Mouse (Mus musculus): ENCODE measurements around the gene Mrps21. TPM values are rescaled to one million over a fixed set of nuclear protein-coding genes. Genes with fewer than 3 reads are reported as not detected.

Gene Mrps21
- total RNA-seq, 2 experiments from 2014 or later: 197 to 219 TPM

DNA sequence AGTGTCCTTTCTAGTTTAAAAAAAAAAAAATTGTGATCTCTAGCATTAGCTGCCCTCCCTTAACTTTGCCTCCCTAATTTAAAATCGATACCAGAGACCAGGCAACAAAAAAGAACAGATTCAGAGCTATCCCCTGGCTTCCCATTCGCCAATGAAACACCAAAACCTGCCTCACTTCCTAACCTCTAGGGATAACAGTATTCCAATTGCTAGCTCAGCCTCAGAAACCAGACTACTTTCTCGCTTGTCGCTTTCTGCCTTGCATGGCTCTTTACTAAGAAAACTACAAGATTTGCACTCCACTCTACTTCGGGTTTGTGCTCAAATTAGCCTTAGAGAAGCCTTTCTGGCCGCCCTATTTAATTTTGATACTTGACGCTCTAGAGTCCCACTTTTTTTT lies 15.2 kb downstream of the Mrps21 start:
- no peak for DNase-seq (ENCODE audit: low spot score in 2 of 2)

GRCm38 (mm10) chr3:95855502-95856089 lies 15.7 kb downstream of the Mrps21 start, which contains the start of gene Prpf3:
TSS of gene Prpf3 (minus strand) at chr3:95855885.
- DNase-seq (ENCODE audit: low spot score in 2 of 2): peak; percentile 93 to 96

- DNase-seq (ENCODE audit: low spot score in 2 of 2): no peak
Observed at GRCm38 (mm10) chr3:95851317-95851716, 20.0 kb downstream of the Mrps21 start.

GRCm38 (mm10) chr3:95850611-95851010 lies 20.7 kb downstream of the Mrps21 start:
- no peak for DNase-seq (ENCODE audit: low spot score in 2 of 2)

- DNase-seq (ENCODE audit: low spot score in 2 of 2): no peak
Observed at GRCm38 (mm10) chr3:95842503-95843214, 28.7 kb downstream of the Mrps21 start.

- DNase-seq (ENCODE audit: low spot score in 2 of 2): no peak
Observed at GRCm38 (mm10) chr3:95839250-95839649, 32.1 kb downstream of the Mrps21 start.

DNA sequence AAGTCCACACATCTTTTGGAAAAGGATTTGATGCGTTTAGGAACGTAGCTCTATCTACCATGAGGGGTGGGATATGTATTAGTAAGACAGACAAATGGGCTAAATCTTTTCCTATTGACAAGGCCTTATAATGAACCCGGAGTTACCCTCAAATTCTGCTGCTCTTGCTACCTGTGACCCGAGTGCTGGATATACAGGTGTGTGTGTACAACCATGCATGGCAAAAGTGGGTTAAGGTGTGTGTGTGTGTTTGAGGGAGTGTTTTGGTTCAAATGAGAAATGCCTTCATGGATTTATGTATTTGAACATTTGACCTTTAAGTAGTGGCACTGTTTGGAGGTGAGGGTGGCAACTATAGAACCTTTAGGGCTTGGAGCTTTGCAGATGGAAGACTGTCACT lies 42.3 kb downstream of the Mrps21 start:
- DNase-seq (ENCODE audit: low spot score in 2 of 2): no peak

DNA sequence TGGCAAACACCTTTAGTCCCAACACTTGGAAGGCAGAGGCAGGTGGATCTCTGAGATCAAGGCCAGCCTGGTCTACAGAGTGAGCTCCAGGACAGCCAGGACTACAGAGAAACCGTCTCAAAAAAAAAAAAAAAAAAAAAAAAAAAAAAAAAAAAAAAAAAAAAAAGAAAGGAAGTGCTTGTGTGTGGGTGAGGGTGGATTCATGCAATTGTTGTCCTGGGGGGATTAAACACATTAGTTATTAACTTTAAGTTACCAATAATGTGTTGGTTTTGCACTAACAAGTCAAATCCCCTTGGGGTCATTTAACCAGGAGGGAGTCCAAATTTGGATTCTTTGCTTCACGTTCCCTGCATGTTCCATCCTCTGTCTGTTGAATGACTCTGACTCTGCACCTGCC lies 45.0 kb downstream of the Mrps21 start:
- DNase-seq (ENCODE audit: low spot score in 2 of 2): no peak

- no peak for DNase-seq (ENCODE audit: low spot score in 2 of 2)
Observed at GRCm38 (mm10) chr3:95820046-95821010, 51.0 kb downstream of the Mrps21 start.

DNA sequence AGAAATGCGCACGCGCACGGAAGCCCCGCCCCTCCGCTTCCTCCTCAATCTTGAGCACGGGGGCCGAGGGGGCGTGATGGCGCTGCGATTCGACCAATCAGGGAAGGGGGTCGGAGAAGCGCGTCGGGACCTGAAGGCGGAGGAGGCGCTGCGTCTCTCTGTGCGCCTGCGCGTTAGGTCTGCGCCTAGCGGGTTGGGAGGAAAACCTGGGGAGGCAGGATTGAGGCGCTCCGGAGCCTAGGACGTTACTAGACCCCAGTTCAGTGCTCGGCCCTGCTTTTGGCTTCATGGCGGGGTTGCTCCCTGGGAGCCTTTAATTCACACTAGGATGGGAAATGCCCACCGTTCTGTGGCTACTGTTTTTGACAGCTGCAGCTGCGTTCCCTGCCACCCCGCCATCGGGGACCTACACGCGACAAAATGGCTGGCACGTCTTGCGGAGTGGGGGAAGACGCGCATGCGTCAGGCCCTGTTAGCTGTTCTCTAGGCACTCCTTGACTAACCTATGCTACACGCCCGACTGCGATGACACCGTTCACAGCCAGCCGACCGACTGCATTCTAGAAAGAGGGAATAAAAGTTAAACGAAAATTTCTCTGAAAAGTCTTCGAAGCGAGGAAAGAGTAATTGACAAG lies 51.9 kb downstream of the Mrps21 start:
- peak; percentile 100 for DNase-seq (ENCODE audit: low spot score in 2 of 2)

DNA sequence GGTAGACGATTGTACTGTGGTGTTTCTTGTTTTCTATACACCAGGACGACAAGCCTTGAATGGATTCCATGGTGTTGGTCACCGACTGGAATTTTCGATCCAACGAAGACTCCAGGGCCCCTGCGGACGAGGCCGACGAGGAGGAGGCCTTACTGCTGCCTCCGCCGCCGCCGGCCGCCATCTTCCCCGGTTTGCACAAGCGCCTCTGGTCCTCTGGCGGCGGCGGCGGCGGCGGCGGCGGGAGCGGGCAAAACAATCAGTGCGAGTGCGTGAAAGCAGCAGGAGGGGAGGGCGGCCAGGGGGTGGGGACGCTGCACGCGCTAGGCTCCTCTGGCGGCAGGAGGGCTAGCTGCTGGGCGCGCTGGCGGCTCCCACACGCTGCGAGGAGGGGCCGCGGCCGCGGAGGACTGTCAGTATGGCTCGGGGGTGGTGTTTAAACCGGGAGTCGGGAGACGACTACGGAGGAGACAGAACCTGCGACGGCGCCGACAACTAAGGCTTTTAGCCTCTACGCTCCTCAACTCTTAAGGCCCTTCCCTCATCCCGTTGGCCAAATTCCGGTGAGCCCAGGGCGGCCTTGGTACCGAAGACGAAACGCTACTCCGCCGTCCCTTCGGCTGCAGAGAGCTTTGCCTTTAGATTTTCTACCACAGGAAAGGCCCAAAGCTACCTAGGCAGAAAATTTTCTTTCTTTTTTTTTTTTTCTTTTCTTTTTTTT lies 52.6 kb downstream of the Mrps21 start, which contains the start of gene Rprd2:
Gene Rprd2 (minus strand): TSS at position 293 of the 718 bp plus-strand sequence.
- peak; percentile 62 to 82 for DNase-seq (ENCODE audit: low spot score in 2 of 2)

DNA sequence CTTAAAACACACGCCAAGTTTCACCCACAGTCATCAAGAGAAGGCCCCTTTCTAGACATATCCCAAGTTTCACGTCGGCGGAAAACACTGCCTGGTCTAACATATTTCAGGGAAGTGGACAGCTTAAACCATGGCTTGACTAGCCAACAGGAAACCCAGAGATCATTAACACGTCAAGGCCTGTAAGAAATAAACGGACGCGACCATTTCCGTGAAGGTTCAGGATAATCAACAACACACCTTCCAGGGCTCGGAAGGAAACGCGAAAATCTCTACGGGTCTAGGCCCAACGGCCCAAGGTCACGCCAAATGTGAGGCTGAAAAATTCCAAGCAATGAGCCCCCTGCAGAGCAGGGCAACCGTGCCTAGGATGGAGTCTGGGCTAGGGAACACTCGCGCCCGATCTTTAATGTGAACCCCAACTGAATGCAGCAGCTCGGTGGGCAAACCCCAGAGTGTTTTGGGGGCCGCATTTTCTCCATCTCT lies 53.2 kb downstream of the Mrps21 start:
- peak; percentile 16 to 50 for DNase-seq (ENCODE audit: low spot score in 2 of 2)

GRCm38 (mm10) chr3:95816681-95817080 lies 54.6 kb downstream of the Mrps21 start:
- no peak for DNase-seq (ENCODE audit: low spot score in 2 of 2)

Other genes starting within 250 kb of the Mrps21 start
- gene Ensa, start 246.5 kb downstream of the Mrps21 start, total RNA-seq (2021): 10 to 100 TPM; 74.3 to 79.9 TPM
- gene Mcl1, start 212.7 kb downstream of the Mrps21 start, total RNA-seq (2021): 100 to 1,000 TPM in 1 of 2 experiments, 10 to 100 TPM in 1; 90.6 to 107 TPM
- gene Adamtsl4, start 183.6 kb downstream of the Mrps21 start, total RNA-seq (2021): 10 to 100 TPM; 28.2 to 36.2 TPM
- 10 to 100 TPM; 32.4 to 35.5 TPM for gene Ecm1, start 131.9 kb downstream of the Mrps21 start, total RNA-seq (2021)
- gene Tars2, start 111.3 kb downstream of the Mrps21 start, total RNA-seq (2021): 10 to 100 TPM; 22.4 to 23.9 TPM
- gene Rprd2, start 52.7 kb downstream of the Mrps21 start, total RNA-seq (2021): 10 to 100 TPM; 49.1 to 51.4 TPM
- 10 to 100 TPM; 24.2 to 31.2 TPM for gene Prpf3, start 15.6 kb downstream of the Mrps21 start, total RNA-seq (2021)
- gene Ciart, start 10.7 kb upstream of the Mrps21 start, total RNA-seq (2021): 1 to 10 TPM; 1.0 to 1.6 TPM
- 10 to 100 TPM; 14.4 to 26.0 TPM for gene BC028528, start 20.5 kb upstream of the Mrps21 start, total RNA-seq (2021)
- 10 to 100 TPM; 91.3 to 95.8 TPM for gene Aph1a, start 22.4 kb upstream of the Mrps21 start, total RNA-seq (2021)
- gene Car14, start 33.2 kb upstream of the Mrps21 start, total RNA-seq (2021): 10 to 100 TPM; 27.0 to 27.2 TPM
- 100 to 1,000 TPM; 125 to 126 TPM for gene Anp32e, start 57.7 kb upstream of the Mrps21 start, total RNA-seq (2021)
- gene Plekho1, start 124.5 kb upstream of the Mrps21 start, total RNA-seq (2021): 10 to 100 TPM; 94.2 to 97.4 TPM
- gene Vps45, start 186.9 kb upstream of the Mrps21 start, total RNA-seq (2021): 10 to 100 TPM; 24.5 to 32.6 TPM
- gene Otud7b, start 233.0 kb upstream of the Mrps21 start, total RNA-seq (2021): 10 to 100 TPM; 61.0 to 65.7 TPM

Measured in gastrocnemius, postnatal 4 days (tissue).